Mouse (Mus musculus): ENCODE data around the gene Lcp2.

- no peak for TF ChIP-seq CTCF (conservative IDR thresholded peaks at IDR 0.05; ENCODE audit: insufficient read depth, insufficient read length, low read depth, low read length)
- TF ChIP-seq POLR2A (IDR thresholded peaks at IDR 0.05; ENCODE audit: low read depth, low read length): no peak
These were observed 71.6 kb downstream of the Lcp2 start for GRCm38 (mm10) chr11:34118319-34118718.
